Mouse (Mus musculus) G1E (cell line): Measurements from ENCODE around the gene Plekha7.

ENCODE experiments used
- CTCF ChIP-seq: IDR thresholded peaks from 2 replicates; pipeline ENCODE4 v1.5.1; 2012; ENCODE audit warnings: low read depth, low read length, inconsistent platforms, mixed read lengths
- GATA1 ChIP-seq: IDR thresholded peaks from 2 replicates; pipeline ENCODE4 v1.6.1; 2012; ENCODE audit warnings: borderline replicate concordance, low read length, inconsistent platforms, mixed read lengths
- POLR2AphosphoS5 ChIP-seq: IDR thresholded peaks from 2 replicates; pipeline ENCODE4 v1.6.1; 2012; ENCODE audit warnings: low read depth, low read length, inconsistent platforms; ENCODE audit not compliant: insufficient replicate concordance
- TAL1 ChIP-seq: conservative IDR thresholded peaks from 2 replicates; pipeline ENCODE4 v1.6.1; 2012; ENCODE audit warnings: low read depth, low read length, inconsistent platforms, mixed read lengths

DNA sequence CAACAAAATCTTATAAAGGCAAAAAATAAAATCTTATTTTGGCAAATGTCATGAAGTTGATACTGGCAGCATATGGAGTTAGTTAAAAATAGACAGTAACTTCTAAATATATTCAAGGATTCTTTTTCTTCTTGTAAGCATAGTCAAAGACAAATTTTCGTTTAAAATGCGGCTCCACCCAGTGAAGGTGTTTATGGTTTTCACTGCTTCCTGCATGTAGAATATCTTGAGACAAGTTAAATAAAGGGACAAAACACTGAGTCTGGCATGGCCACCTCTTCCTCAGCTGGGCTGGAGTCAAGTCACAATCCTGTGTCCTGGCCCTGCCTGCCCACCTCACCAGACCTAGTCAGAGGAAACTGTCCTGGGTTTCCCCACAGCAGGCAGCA is 184.6 kb downstream of the Plekha7 start:
- TF ChIP-seq POLR2AphosphoS5 (no peak), CTCF (no peak), GATA1 (no peak), TAL1 (no peak)
